Mouse (Mus musculus) testis, adult 10 weeks (tissue): Measurements from ENCODE around the gene Ugt1a6a. TPM values are rescaled to one million over a fixed set of nuclear protein-coding genes. Genes with fewer than 3 reads are reported as not detected.

ENCODE experiments used
- polyA plus RNA-seq: library from polyadenylated mRNA; stranded (reverse); fragments of 350-450 nt; fragmentation: Illumina TruSeq; extraction: RNeasy Lipid Tissue Mini Kit (QIAGEN cat#74804); gene quantifications from one replicate; pipeline ENCODE4 v1.2.3, GENCODE M21; 2014; ENCODE audit warnings: low read depth, low replicate concordance

The Ugt1a6a gene
- polyA plus RNA-seq, result 42.1 TPM

GRCm38 (mm10) chr1:88134457-88135011 lies at the start of gene Ugt1a6a:
TSS of gene Ugt1a6a (plus strand) at chr1:88134809.

GRCm38 (mm10) chr1:88087513-88087912 lies 47.1 kb upstream of the Ugt1a6a start, which contains the start of gene Ugt1a8:
TSS of gene Ugt1a8 (plus strand) at chr1:88087813.

GRCm38 (mm10) chr1:88094941-88095492 lies 39.6 kb upstream of the Ugt1a6a start, which contains the start of gene Ugt1a7c:
TSS of gene Ugt1a7c (plus strand) at chr1:88095062.

DNA sequence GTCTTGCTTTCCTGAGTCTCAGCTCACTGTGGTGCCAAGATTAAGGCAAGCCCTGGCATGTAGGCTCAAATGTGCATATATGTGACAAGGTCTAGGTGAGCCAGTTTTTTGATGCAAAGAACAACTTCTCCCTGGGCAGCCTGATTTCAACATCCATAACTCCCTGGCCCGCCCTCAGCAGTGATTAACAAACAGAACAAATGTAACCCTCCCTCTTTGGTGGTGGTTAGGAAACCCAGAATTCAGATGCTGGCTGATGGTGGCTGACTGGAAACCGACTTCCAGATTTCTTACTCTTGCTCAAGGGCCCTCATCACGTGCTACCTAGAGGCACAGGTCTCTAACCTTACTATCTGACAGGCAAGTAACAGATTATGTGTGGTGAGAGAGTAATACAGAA lies 31.6 kb upstream of the Ugt1a6a start, which contains the start of gene Ugt1a6b:
Gene Ugt1a6b (plus strand): TSS at position 234 of the 400 bp plus-strand sequence.

DNA sequence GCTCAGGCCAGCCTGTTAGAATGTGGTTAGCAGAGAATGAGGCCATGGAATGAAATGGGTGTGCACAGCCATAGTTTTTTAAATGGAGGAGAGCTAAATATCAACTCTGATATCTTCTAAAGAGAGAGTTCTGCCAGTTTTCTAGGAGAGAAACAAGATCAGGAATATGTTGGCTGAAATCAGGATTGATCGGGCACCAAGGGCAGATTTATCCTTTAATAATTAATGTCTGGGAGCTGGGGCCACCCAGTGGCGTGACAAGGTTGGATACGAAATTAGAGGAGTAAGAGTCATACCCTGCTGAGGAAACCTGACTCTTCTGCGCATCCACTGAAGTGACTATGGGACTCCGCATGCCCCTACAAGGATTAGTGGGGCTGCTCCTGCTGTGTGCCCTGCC lies 31.1 kb downstream of the Ugt1a6a start, which contains the start of gene Ugt1a5:
Gene Ugt1a5 (plus strand): TSS at position 302 of the 400 bp plus-strand sequence.

GRCm38 (mm10) chr1:88200456-88200855 lies 65.8 kb downstream of the Ugt1a6a start, which contains the start of gene Ugt1a2:
TSS of gene Ugt1a2 (plus strand) at chr1:88200601.

DNA sequence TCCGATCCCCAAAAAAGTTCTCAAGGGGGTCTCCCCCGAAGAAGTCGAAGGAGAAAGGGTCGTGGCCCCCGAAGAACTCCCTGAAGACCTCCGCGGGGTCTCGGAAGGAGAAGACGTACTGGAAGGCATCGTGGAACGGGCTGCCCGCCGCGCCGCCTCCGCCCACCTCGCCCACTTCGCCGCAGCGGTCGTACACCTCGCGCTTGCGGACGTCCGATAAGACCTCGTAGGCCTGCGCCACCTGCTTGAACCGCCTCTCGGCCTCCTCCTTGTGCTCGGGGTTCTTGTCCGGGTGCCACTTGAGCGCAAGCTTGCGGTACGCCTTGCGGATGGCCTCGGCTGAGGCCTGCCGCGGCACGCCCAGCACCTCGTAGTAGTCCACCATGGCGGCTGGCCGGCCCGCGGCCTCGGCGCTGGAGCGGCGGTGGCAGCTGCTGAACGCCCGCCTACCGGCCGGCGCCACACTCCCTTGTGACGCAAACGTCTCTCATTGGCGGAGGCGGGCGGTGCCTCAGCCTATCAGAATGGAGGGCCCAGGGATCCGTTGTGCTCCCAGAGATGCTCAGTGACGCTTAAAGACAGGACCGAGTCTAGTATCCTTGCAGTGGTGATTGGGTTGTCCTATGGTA lies 70.8 kb downstream of the Ugt1a6a start, which contains the start of gene Dnajb3:
Gene Dnajb3 (minus strand): TSS at position 489 of the 629 bp plus-strand sequence.

GRCm38 (mm10) chr1:88211812-88212211 lies 77.2 kb downstream of the Ugt1a6a start, which contains the start of gene Ugt1a1:
TSS of gene Ugt1a1 (plus strand) at chr1:88211959.

DNA sequence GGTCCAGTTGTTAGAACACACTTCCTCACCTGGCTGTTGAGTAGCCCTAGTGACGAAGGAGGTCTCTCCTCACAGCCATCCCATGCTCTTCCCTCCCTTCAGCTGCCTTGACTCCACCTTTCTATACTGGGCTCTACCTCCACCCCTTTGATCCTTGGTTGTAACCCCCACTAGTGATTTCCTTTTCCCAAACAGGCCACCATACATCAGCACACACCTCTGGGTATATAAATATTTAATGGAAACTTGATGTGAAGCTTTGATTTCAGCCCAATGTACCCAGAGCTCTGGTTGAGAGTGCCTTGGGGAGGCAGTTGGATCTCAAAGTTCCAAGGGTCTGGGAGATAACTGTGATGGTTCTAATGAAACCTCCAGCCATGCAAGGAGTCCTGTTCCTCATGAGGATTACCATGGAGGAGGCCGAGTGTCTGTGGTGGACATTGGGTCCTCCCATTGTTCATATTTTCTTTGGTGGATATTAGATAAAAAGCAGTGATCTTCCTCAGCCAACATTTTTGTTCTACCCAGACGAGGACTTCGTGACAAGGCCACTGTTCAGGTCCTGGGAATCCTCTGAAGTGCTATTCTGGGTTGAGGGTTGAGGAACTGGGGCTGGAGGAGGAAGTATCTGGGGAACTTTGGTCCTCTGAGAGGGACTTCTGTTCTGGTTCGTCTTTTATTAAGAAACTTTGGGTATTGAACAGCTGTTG lies 92.2 kb downstream of the Ugt1a6a start, which contains the start of gene Mroh2a:
Gene Mroh2a (plus strand): TSS at position 317 of the 710 bp plus-strand sequence.

Other genes with a start within 250 kb of the Ugt1a6a start
- gene Usp40, start 126.3 kb upstream of the Ugt1a6a start, polyA plus RNA-seq, result 23.4 TPM
- not detected for gene Ugt1a10, start 79.4 kb upstream of the Ugt1a6a start, polyA plus RNA-seq
- not detected for gene Ugt1a9, start 64.0 kb upstream of the Ugt1a6a start, polyA plus RNA-seq
- gene Ugt1a8, start 47.0 kb upstream of the Ugt1a6a start, polyA plus RNA-seq, result not detected
- gene Ugt1a7c, start 39.7 kb upstream of the Ugt1a6a start, polyA plus RNA-seq, result 22.5 TPM
- 2.3 TPM for gene Ugt1a6b, start 31.6 kb upstream of the Ugt1a6a start, polyA plus RNA-seq
- gene Ugt1a5, start 31.2 kb downstream of the Ugt1a6a start, polyA plus RNA-seq, result not detected
- gene Ugt1a2, start 65.8 kb downstream of the Ugt1a6a start, polyA plus RNA-seq, result 0.14 TPM
- gene Dnajb3, start 71.0 kb downstream of the Ugt1a6a start, polyA plus RNA-seq, result 799 TPM
- 0.57 TPM for gene Ugt1a1, start 77.2 kb downstream of the Ugt1a6a start, polyA plus RNA-seq
- 78.3 TPM for gene Mroh2a, start 92.2 kb downstream of the Ugt1a6a start, polyA plus RNA-seq
- gene Hjurp, start 142.8 kb downstream of the Ugt1a6a start, polyA plus RNA-seq, result 27.0 TPM
- 2.1 TPM for gene Trpm8, start 142.9 kb downstream of the Ugt1a6a start, polyA plus RNA-seq